Mouse (Mus musculus) liver, embryonic 11.5 days (tissue): Measurements from ENCODE around the gene Snd1. TPM values are rescaled to one million over a fixed set of nuclear protein-coding genes. Genes with fewer than 3 reads are reported as not detected.
A peak's percentile ranks its signal among the peaks of the same experiment; 100 is the strongest.

Experiments used
- ATAC-seq: fragments of 200-750 bp; cut with Nextera tagmentation; replicated peaks from 2 replicates; pipeline ENCODE4 v1.8.0; 2017; ENCODE audit warnings: moderate number of reproducible peaks, mild to moderate bottlenecking, moderate TSS enrichment, moderate library complexity; ENCODE audit not compliant: low FRiP score
- DNase-seq: peaks from one replicate; pipeline ENCODE4 v3.0.0-alpha.2; 2017; ENCODE audit warnings: low spot score
- H3K27ac ChIP-seq: fragments of 300-500 bp; sonication (generic); 2 replicates; pipeline ENCODE4 v1.5.1; 2014; ENCODE audit warnings: mild to moderate bottlenecking, low read depth, low read length, control low read depth
- H3K27me3 ChIP-seq: fragments of 300-500 bp; sonication (generic); replicated peaks from 2 replicates; pipeline ENCODE4 v1.6.1; 2014; ENCODE audit warnings: low read length, mixed read lengths; ENCODE audit not compliant: control insufficient read depth, insufficient read depth
- H3K36me3 ChIP-seq: fragments of 300-500 bp; sonication (generic); 2 replicates; pipeline ENCODE4 v1.6.1; 2014; ENCODE audit warnings: mild to moderate bottlenecking, low read length, moderate library complexity, mixed read lengths; ENCODE audit not compliant: control insufficient read depth, insufficient read depth
- H3K4me1 ChIP-seq: fragments of 300-500 bp; sonication (generic); replicated peaks from 2 replicates; pipeline ENCODE4 v1.6.1; 2014; ENCODE audit warnings: low read length, mixed read lengths; ENCODE audit not compliant: control insufficient read depth, insufficient read depth
- H3K4me2 ChIP-seq: fragments of 300-500 bp; sonication (generic); 2 replicates; pipeline ENCODE4 v1.6.1; 2014; ENCODE audit warnings: mild to moderate bottlenecking, control low read depth, moderate library complexity
- H3K4me3 ChIP-seq: fragments of 300-500 bp; sonication (generic); 2 replicates; pipeline ENCODE4 v1.5.1; 2014; ENCODE audit warnings: low read depth, low read length, control low read depth
- H3K9ac ChIP-seq: fragments of 300-500 bp; sonication (generic); 2 replicates; pipeline ENCODE4 v1.6.1; 2014; ENCODE audit warnings: low read depth, low read length, control low read depth
- H3K9me3 ChIP-seq: fragments of 300-500 bp; sonication (generic); 2 replicates; pipeline ENCODE4 v1.6.1; 2016; ENCODE audit warnings: low read length, inconsistent platforms, mixed read lengths; ENCODE audit not compliant: control insufficient read depth
- WGBS: fragments of 180-500 bp; shearing (Covaris S2); extraction: QIAGEN DNeasy Blood & Tissue Kit; methylation state at CpG from one replicate; pipeline ENCODE4 v1.1.7; 2014; 5-methylcytosine and 5-hydroxymethylcytosine counted together
- polyA plus RNA-seq: library from polyadenylated mRNA; unstranded; fragments of >200 nt; fragmentation: Nextera tagmentation; extraction: Ambion mirVana; gene quantifications from 2 replicates; pipeline ENCODE4 v1.2.1, GENCODE M21; 2014

Snd1 gene
- polyA plus RNA-seq, result 107 and 117 TPM in 2 replicates

DNA sequence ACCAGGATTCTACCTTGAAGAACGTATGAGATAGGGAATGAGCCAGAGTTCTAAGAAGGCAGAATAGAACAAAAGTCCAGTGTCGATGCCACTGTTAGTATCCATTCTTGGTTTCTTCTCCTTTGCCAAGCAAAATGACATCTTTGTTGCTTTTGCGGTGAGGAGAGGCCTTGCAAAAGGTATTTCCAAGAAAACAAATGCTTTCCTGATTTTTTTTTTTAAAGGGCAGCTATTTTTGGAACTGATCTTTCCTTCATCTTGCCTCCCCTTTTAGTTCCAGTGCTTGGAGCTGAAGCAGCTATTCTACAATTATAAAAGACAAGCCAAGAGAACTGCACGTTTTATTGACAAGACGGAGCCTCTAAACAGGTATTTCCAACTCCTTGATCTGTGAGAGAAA, at the start of gene Snd1:
TSS of gene Snd1 (plus strand) at position 301 of the 400 bp plus-strand sequence.
- ATAC-seq, result no peak
- Histone ChIP-seq H3K36me3 (no peaks in the 10 kb centered on the region), H3K9me3 (no peaks in the 10 kb centered on the region), H3K4me1 (no peaks in the 10 kb centered on the region; the same call in 1 of the 2 replicates), H3K27ac (no peak within 1 kb of the TSS), H3K27me3 (no peaks in the 10 kb centered on the region), H3K9ac (no peak within 1 kb of the TSS), H3K4me3 (no peak within 1 kb of the TSS), H3K4me2 (no peak within 1 kb of the TSS)
- DNase-seq, result no peak
- 85% methylated on average over 5 of the region's 5 CpGs for WGBS

DNA sequence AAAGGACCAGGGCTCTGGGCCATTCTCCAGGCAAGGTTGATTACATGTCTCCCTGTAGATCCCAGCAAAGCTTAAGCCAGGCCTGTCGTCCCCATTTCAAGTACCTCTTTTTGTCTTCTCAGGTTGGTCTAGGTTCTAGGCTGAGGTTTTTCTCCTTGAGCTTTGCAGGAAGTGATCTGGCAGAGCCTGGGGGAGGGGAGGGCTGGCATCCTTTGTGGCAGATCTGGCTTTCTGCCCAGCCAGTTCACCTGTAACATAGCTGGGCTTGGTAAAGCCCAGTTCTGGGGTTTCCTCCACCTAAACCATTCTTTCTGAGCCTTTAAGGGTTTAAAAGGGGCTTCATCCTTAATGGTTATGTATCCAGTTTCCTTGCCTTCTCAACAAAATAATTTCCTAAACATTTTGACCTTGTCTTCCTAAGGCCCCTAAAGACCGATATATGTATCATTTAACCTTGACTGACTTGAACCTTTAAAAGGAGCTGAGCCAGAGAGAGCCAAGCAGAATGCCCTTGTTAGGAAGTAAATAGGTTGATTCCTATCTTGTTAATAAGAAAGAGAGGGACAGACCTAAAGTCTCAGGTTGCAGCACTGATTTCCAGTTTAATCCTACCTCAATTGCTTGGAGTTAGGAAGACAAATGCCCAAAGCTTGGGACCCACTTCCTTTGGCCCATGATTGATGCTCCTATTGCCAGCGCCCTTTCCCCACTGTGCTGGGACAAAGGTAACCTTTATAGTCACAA, 47.7 kb upstream of the Snd1 start, which contains the start of gene Fscn3:
TSS of gene Fscn3 (plus strand) at position 694 of the 744 bp plus-strand sequence.
- no peak within 1 kb of the TSS for H3K4me3 ChIP-seq
- DNase-seq (no peak), ATAC-seq (no peak)
- peaks cover 15% of the 10 kb centered on the region for H3K36me3 ChIP-seq
- H3K4me2 ChIP-seq, result no peak within 1 kb of the TSS
- H3K9ac ChIP-seq, result no peak within 1 kb of the TSS
- no peaks in the 10 kb centered on the region for H3K9me3 ChIP-seq
- H3K27ac ChIP-seq, result no peak within 1 kb of the TSS
- no peaks in the 10 kb centered on the region for H3K27me3 ChIP-seq
- H3K4me1 ChIP-seq, result peaks cover 16% of the 10 kb centered on the region
- 77% methylated on average over 3 of the region's 3 CpGs for WGBS

DNA sequence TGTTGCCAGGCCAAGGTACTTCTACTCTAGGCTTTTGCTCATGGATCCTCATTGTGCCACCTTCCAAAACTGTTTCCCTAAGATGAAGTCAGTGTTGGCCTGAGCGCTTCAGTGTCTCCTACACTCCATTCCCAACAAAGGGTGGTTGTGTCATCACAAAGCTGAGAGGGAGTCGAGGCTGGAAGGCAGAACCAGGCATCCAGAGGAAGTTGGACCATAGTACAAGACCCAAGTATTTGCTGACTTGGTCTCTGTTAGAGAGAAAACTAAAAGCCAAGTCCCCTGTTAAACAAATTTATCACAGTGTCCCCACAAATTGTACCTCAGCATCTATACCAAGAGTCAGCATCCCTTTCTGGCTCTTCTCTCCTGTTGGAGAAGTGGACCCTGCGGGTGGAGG, 46.6 kb upstream of the Snd1 start, which contains the start of gene Gcc1:
TSS of gene Gcc1 (minus strand) at position 101 of the 400 bp plus-strand sequence.
- Histone ChIP-seq H3K4me1 (peaks cover 16% of the 10 kb centered on the region), H3K36me3 (peaks cover 15% of the 10 kb centered on the region), H3K4me3 (no peak within 1 kb of the TSS), H3K27me3 (no peaks in the 10 kb centered on the region), H3K27ac (no peak within 1 kb of the TSS), H3K9ac (no peak within 1 kb of the TSS), H3K9me3 (no peaks in the 10 kb centered on the region), H3K4me2 (no peak within 1 kb of the TSS)
- ATAC-seq (no peak), DNase-seq (no peak)
- 82% methylated on average over 3 of the region's 3 CpGs for WGBS

DNA sequence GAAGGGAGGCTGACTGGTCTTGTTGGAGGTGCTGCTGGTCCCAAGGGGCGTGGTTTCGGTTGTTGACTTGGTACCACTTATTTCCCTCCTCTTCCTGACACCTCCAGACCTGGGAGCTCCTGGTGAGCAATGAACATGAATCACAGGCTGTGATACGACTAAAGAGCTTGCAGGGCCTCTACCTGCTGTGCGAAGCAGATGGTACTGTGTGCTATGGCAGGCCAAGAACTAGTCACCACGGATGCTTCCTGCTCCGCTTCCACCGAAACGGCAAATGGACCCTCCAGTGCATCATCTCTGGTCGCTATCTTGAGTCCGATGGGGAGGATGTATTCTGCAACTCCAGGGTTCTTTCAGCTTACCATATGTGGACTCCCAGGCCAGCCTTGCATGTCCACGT, 45.1 kb upstream of the Snd1 start:
- Histone ChIP-seq H3K4me1 (peaks cover 10% of the 10 kb centered on the region), H3K36me3 (peaks cover 12% of the 10 kb centered on the region), H3K9me3 (no peaks in the 10 kb centered on the region), H3K4me3 (no peak overlapping the region), H3K27me3 (no peaks in the 10 kb centered on the region), H3K4me2 (no peak overlapping the region), H3K27ac (no peak overlapping the region), H3K9ac (no peak overlapping the region)
- WGBS, result 87% methylated on average over 11 of the region's 11 CpGs
- ATAC-seq (no peak), DNase-seq (no peak)

DNA sequence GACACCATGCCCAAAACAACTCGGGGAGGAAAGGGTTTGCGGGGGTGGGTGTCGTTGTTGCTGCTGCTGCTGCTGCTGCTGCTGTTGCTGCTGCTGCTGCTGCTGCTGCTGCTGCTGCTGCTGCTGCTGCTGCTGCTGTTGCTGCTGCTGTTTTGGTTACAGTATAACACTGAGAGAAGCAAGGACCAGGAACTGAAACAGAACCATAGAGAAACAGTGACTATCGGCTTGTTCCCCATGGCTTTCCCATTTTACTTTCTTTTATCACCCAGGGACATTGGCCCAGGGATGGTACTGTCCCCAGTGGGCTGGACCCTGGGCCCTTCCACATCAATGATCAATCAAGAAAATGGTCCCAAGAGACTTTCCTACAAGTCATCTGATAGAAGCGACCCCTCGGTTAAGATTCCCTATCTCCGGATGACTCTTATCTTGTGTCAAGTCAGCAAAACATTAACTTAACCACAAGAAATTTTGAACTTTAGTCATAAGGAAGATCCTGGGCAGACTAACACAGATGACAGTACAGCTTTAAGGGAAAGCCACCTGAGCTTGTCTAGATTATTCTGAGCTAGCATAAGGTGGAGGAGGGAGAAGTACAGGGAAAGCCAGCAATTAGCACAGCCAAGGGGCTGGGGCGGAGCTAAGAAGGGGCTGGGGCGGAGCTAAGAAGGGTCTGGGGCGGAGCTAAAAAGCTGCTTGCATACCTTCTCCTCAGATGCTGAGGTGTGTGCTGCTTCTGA, 44.0 kb upstream of the Snd1 start:
- Histone ChIP-seq H3K27me3 (no peaks in the 10 kb centered on the region), H3K9me3 (no peaks in the 10 kb centered on the region), H3K27ac (no peak overlapping the region), H3K36me3 (peaks cover 7% of the 10 kb centered on the region), H3K4me1 (peaks cover 6% of the 10 kb centered on the region), H3K4me2 (peak overlapping the region; percentile 45), H3K4me3 (no peak overlapping the region), H3K9ac (no peak overlapping the region)
- DNase-seq (no peak), ATAC-seq (peak; percentile 80)
- 69% methylated on average over 10 of the region's 10 CpGs for WGBS

DNA sequence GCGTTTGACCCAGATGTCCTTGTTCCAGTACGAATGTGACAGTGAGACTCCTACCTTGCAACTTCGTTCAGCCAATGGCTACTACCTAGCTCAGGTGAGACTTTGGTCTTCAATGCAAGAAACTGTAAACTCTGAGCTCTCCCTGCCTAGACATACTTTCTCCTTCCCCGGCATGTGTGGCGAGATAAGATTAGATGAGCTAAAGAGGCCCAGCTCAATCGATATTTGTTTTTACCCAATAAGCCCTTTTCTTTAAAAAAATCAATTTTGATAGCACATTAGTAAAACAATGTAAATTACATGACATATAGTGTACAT, 43.4 kb upstream of the Snd1 start:
- Histone ChIP-seq H3K4me3 (no peak overlapping the region), H3K27ac (no peak overlapping the region), H3K9ac (no peak overlapping the region), H3K4me2 (peak overlapping the region; percentile 45), H3K9me3 (no peaks in the 10 kb centered on the region), H3K36me3 (peaks cover 4% of the 10 kb centered on the region), H3K27me3 (no peaks in the 10 kb centered on the region), H3K4me1 (peaks cover 6% of the 10 kb centered on the region)
- WGBS, result 60% methylated on average over 6 of the region's 6 CpGs
- ATAC-seq (peak; percentile 73), DNase-seq (no peak)

DNA sequence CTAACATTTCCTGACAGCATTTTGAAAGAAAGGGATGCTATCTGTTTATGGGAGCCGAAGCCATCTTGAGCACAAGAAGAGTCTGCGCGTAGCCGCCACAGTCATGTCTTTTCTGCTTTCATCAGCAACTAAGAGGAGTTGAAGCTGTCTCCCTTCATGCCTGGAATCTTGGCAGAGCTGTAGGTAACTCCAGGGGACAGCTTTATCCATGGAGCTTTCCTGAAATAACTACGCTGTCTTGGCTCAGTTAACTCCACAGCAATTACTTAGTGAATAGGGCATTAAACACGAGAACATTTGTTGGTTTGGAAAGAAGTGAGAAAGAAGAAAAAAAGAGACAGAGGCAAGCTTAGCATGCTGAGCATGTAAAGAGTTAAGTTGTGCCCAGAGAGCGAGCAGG, 27.0 kb upstream of the Snd1 start:
- Histone ChIP-seq H3K4me1 (no peaks in the 10 kb centered on the region), H3K4me3 (no peak overlapping the region), H3K27ac (no peak overlapping the region), H3K4me2 (no peak overlapping the region), H3K36me3 (no peaks in the 10 kb centered on the region), H3K27me3 (peaks cover 32% of the 10 kb centered on the region), H3K9me3 (no peaks in the 10 kb centered on the region; the same call in 1 of the 2 replicates), H3K9ac (no peak overlapping the region)
- ATAC-seq (no peak), DNase-seq (no peak)
- 85% methylated on average over 7 of the region's 7 CpGs for WGBS

DNA sequence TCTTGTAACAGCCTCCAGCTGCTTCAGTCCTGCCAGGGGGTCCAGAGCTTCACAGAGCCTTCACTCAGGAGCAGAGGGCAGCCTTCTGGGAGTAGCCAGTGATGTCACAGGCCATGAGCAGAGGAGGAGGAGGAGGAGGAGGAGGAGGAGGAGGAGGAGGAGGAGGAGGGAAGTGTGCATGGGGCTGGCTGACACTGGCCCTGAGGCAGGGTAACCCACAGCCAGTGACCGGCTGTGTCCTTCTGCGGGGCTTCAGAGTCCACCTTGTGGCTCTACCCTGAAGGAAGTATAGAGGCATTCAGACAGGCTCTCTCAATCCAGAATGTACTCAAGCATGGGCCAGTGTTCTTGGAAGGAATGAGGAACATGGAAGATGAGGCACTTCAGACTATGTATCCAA, 25.7 kb upstream of the Snd1 start, which contains the start of gene Pax4:
TSS of gene Pax4 (minus strand) at position 101 of the 400 bp plus-strand sequence.
- Histone ChIP-seq H3K9me3 (no peaks in the 10 kb centered on the region; the same call in 1 of the 2 replicates), H3K27ac (no peak within 1 kb of the TSS), H3K36me3 (no peaks in the 10 kb centered on the region), H3K27me3 (peaks cover 36% of the 10 kb centered on the region), H3K4me1 (no peaks in the 10 kb centered on the region), H3K4me2 (no peak within 1 kb of the TSS), H3K4me3 (no peak within 1 kb of the TSS), H3K9ac (no peak within 1 kb of the TSS)
- ATAC-seq (no peak), DNase-seq (no peak)
- 86% methylated on average over 2 of the region's 2 CpGs for WGBS
